Mouse (Mus musculus): ENCODE results near the gene Gm11084. TPM values are rescaled to one million over a fixed set of nuclear protein-coding genes. Genes with fewer than 3 reads are reported as not detected.
"Not testable (repeated sequence)": the region's sequence is repeated elsewhere in the genome, so short reads cannot be mapped to it uniquely, and the experiment has no call there.

Gm11084 gene
- polyA plus RNA-seq, 1 experiment = not detected

GRCm38 (mm10) chr2:72992497-72992896, 6.0 kb upstream of the Gm11084 start:
- TF ChIP-seq MYOG (IDR thresholded peaks at IDR 0.05; ENCODE audit: control insufficient read depth, extremely low read depth, insufficient read length) = no peak
- no peak for TF ChIP-seq CEBPB (IDR thresholded peaks at IDR 0.05; ENCODE audit: low read depth)
- no peak for TF ChIP-seq MAX (IDR thresholded peaks at IDR 0.05)
- TF ChIP-seq CTCF (IDR thresholded peaks at IDR 0.05; ENCODE audit: control insufficient read depth, insufficient read depth, insufficient read length) = no peak
- no peak for TF ChIP-seq FOSL1 (IDR thresholded peaks at IDR 0.05; ENCODE audit: insufficient read depth, low read length, poor library complexity, severe bottlenecking)
- no peak for TF ChIP-seq MYOD1 (IDR thresholded peaks at IDR 0.05; ENCODE audit: control insufficient read depth, insufficient read length, low read depth)
- TF ChIP-seq USF1 (IDR thresholded peaks at IDR 0.05; ENCODE audit: low read depth) = no peak
- H3K4me3 ChIP-seq (ENCODE audit: insufficient read depth, poor library complexity, severe bottlenecking) = no peak overlapping the region
- no peaks in the 10 kb centered on the region for H3K79me3 ChIP-seq (ENCODE audit: low read depth)
- no peaks in the 10 kb centered on the region for H3K27me3 ChIP-seq (ENCODE audit: control insufficient read depth, insufficient read depth, insufficient read length)
- no peak overlapping the region for H3ac ChIP-seq (ENCODE audit: control insufficient read depth, insufficient read length, low read depth)
- H3K36me3 ChIP-seq (ENCODE audit: control insufficient read depth, insufficient read depth) = no peaks in the 10 kb centered on the region
- H3K79me2 ChIP-seq (ENCODE audit: control insufficient read depth, insufficient read depth) = no peaks in the 10 kb centered on the region

- not testable (repeated sequence) for H3K79me2 ChIP-seq (ENCODE audit: control insufficient read depth, insufficient read depth); H3K36me3 ChIP-seq (ENCODE audit: control insufficient read depth, insufficient read depth); H3K79me3 ChIP-seq (ENCODE audit: low read depth); H3K27me3 ChIP-seq (ENCODE audit: control insufficient read depth, insufficient read depth, insufficient read length); H3K4me3 ChIP-seq (ENCODE audit: insufficient read depth, poor library complexity, severe bottlenecking); H3ac ChIP-seq (ENCODE audit: control insufficient read depth, insufficient read length, low read depth)
Measured at GRCm38 (mm10) chr2:72988945-72989344, 2.4 kb upstream of the Gm11084 start.

- H3K4me3 ChIP-seq (ENCODE audit: insufficient read depth, poor library complexity, severe bottlenecking) = no peak overlapping the region
- H3K36me3 ChIP-seq (ENCODE audit: control insufficient read depth, insufficient read depth) = no peaks in the 10 kb centered on the region
- TF ChIP-seq MYOG (IDR thresholded peaks at IDR 0.05; ENCODE audit: control insufficient read depth, extremely low read depth, insufficient read length) (no peak), CEBPB (IDR thresholded peaks at IDR 0.05; ENCODE audit: low read depth) (no peak), MAX (IDR thresholded peaks at IDR 0.05) (no peak), MYOD1 (IDR thresholded peaks at IDR 0.05; ENCODE audit: control insufficient read depth, insufficient read length, low read depth) (no peak), USF1 (IDR thresholded peaks at IDR 0.05; ENCODE audit: low read depth) (no peak), FOSL1 (IDR thresholded peaks at IDR 0.05; ENCODE audit: insufficient read depth, low read length, poor library complexity, severe bottlenecking) (no peak)
- peaks cover 13% of the 10 kb centered on the region for H3K79me2 ChIP-seq (ENCODE audit: control insufficient read depth, insufficient read depth)
- H3K27me3 ChIP-seq (ENCODE audit: control insufficient read depth, insufficient read depth, insufficient read length) = no peaks in the 10 kb centered on the region
- no peak overlapping the region for H3ac ChIP-seq (ENCODE audit: control insufficient read depth, insufficient read length, low read depth)
- H3K79me3 ChIP-seq (ENCODE audit: low read depth) = no peaks in the 10 kb centered on the region
Measured at GRCm38 (mm10) chr2:72985516-72985915, 1.0 kb downstream of the Gm11084 start.

GRCm38 (mm10) chr2:72984806-72985205, 1.7 kb downstream of the Gm11084 start:
- Histone ChIP-seq H3K79me2 (ENCODE audit: control insufficient read depth, insufficient read depth) (peaks cover 13% of the 10 kb centered on the region), H3K79me3 (ENCODE audit: low read depth) (no peaks in the 10 kb centered on the region), H3K4me3 (ENCODE audit: insufficient read depth, poor library complexity, severe bottlenecking) (no peak overlapping the region), H3K27me3 (ENCODE audit: control insufficient read depth, insufficient read depth, insufficient read length) (no peaks in the 10 kb centered on the region), H3ac (ENCODE audit: control insufficient read depth, insufficient read length, low read depth) (no peak overlapping the region), H3K36me3 (ENCODE audit: control insufficient read depth, insufficient read depth) (no peaks in the 10 kb centered on the region)
- no peak for TF ChIP-seq CEBPB (IDR thresholded peaks at IDR 0.05; ENCODE audit: low read depth)

- Histone ChIP-seq H3K79me3 (ENCODE audit: low read depth) (peaks cover 4% of the 10 kb centered on the region), H3K4me3 (ENCODE audit: insufficient read depth, poor library complexity, severe bottlenecking) (no peak overlapping the region), H3ac (ENCODE audit: control insufficient read depth, insufficient read length, low read depth) (no peak overlapping the region), H3K79me2 (ENCODE audit: control insufficient read depth, insufficient read depth) (peaks cover 18% of the 10 kb centered on the region), H3K36me3 (ENCODE audit: control insufficient read depth, insufficient read depth) (no peaks in the 10 kb centered on the region), H3K27me3 (ENCODE audit: control insufficient read depth, insufficient read depth, insufficient read length) (no peaks in the 10 kb centered on the region)
- TF ChIP-seq MYOD1 (IDR thresholded peaks at IDR 0.05; ENCODE audit: control insufficient read depth, insufficient read length, low read depth) = no peak
- no peak for TF ChIP-seq MYOG (IDR thresholded peaks at IDR 0.05; ENCODE audit: control insufficient read depth, extremely low read depth, insufficient read length)
- no peak for TF ChIP-seq USF1 (IDR thresholded peaks at IDR 0.05; ENCODE audit: low read depth)
- no peak for TF ChIP-seq CEBPB (IDR thresholded peaks at IDR 0.05; ENCODE audit: low read depth)
- TF ChIP-seq CTCF (IDR thresholded peaks at IDR 0.05; ENCODE audit: control insufficient read depth, insufficient read depth, insufficient read length) = no peak
- TF ChIP-seq MAX (IDR thresholded peaks at IDR 0.05) = no peak
- no peak for TF ChIP-seq FOSL1 (IDR thresholded peaks at IDR 0.05; ENCODE audit: insufficient read depth, low read length, poor library complexity, severe bottlenecking)
Measured at GRCm38 (mm10) chr2:72983211-72983610, 3.3 kb downstream of the Gm11084 start.

- no peaks in the 10 kb centered on the region for H3K36me3 ChIP-seq (ENCODE audit: control insufficient read depth, insufficient read depth)
- H3K27me3 ChIP-seq (ENCODE audit: control insufficient read depth, insufficient read depth, insufficient read length) = no peaks in the 10 kb centered on the region
- TF ChIP-seq MYOG (IDR thresholded peaks at IDR 0.05; ENCODE audit: control insufficient read depth, extremely low read depth, insufficient read length) = no peak
- H3K79me3 ChIP-seq (ENCODE audit: low read depth) = peaks cover 13% of the 10 kb centered on the region
- H3ac ChIP-seq (ENCODE audit: control insufficient read depth, insufficient read length, low read depth) = no peak overlapping the region
- peaks cover 27% of the 10 kb centered on the region for H3K79me2 ChIP-seq (ENCODE audit: control insufficient read depth, insufficient read depth)
- no peak overlapping the region for H3K4me3 ChIP-seq (ENCODE audit: insufficient read depth, poor library complexity, severe bottlenecking)
Measured at GRCm38 (mm10) chr2:72982110-72982785, 4.3 kb downstream of the Gm11084 start.

Measured in C2C12 (cell line).